In the genomic region with DNA sequence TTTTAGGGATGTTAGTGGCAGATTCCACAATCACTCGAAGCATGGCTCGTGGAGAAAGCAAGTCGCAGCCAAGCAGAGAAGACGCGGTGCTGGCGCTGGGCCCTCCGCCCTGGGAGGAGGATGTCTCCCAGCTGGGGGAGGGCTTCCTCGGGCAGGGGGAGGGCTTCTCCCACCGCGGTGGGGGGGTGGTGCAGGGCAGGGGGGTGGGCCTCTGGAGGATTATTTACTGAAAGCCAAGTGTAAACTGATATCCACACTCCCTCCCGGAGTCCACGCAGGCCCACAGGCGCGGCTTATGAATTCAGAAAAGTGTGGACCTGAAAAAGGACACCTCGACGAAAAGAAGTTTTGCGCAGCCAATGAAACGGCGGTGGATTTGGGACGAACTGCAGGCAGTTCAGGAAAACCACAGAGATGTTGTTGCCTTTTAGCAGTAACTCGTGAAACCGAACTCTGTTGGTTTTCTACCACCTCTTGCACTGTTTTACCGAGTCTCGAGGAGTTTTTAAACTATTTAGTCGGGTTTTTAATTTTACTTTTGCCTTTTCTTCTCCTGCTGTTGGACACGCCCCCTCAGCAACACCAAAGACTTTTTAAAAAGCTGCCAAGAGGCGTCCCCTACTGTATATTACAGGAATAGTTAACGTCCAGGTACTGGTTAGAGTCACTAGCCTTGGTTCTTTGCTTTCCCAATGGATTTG, we compare ENCODE assay signal across 8 mouse cellular contexts. TPM values are rescaled to one million over a fixed set of nuclear protein-coding genes. Genes with fewer than 3 reads are reported as not detected.
DNase-seq lines count a peak whose midpoint lies in the region; ATAC-seq and TF ChIP-seq lines count a peak whose summit lies in the region.

A gene (minus strand): TSS at position 297 of the 701 bp plus-strand sequence.

- peak within 1 kb of the TSS; percentile 82 for H3K27ac ChIP-seq in lung, embryonic 14.5 days (ENCODE audit: low read depth)
- H3K27ac ChIP-seq in neural tube, embryonic 15.5 days (replicated peaks) = no peak within 1 kb of the TSS

- under 1% methylated on average over 28 of the region's 28 CpGs for WGBS in lung, embryonic 14.5 days
- WGBS in neural tube, embryonic 15.5 days = 1% methylated on average over 28 of the region's 28 CpGs

- ATAC-seq in lung, embryonic 14.5 days (ENCODE audit: insufficient read depth) = peak; percentile 91
- ATAC-seq in neural tube, embryonic 15.5 days (ENCODE audit: low FRiP score) = 0 out of 2 replicates have a peak, but pooled peaks have one; percentile 21

- peak within 1 kb of the TSS; percentile 64 for H3K4me2 ChIP-seq in lung, embryonic 14.5 days
- peak within 1 kb of the TSS; percentile 64 for H3K4me2 ChIP-seq in neural tube, embryonic 15.5 days

- DNase-seq in ovary, postnatal 36 days (ENCODE audit: low spot score) = peak; percentile 68
- no peak for DNase-seq in ovary, postnatal 10 days (ENCODE audit: low spot score)
- DNase-seq in embryo, embryonic 11 days = peak; percentile 73
- peak; percentile 55 for DNase-seq in heart, adult 8-10 months (ENCODE audit: low spot score)
- DNase-seq in kidney, adult 18-20 months = peak; percentile 62
- DNase-seq in lung, embryonic 14.5 days = peak; percentile 88
- DNase-seq in c-Kit-positive CD71-positive TER-119-positive erythroid progenitor cells, embryonic 14.5 days (ENCODE audit: low spot score) = no peak

- TF ChIP-seq CTCF in lung, embryonic 14.5 days (IDR thresholded peaks at IDR 0.05; ENCODE audit: low read depth) = peak; percentile 71

- no peaks in the 10 kb centered on the region for H3K9me3 ChIP-seq in lung, embryonic 14.5 days (ENCODE audit: low read depth, low read length)
- H3K9me3 ChIP-seq in neural tube, embryonic 15.5 days (replicated peaks) = no peaks in the 10 kb centered on the region

- no peaks in the 10 kb centered on the region for H3K27me3 ChIP-seq in lung, embryonic 14.5 days (ENCODE audit: insufficient read depth, low read length)
- H3K27me3 ChIP-seq in neural tube, embryonic 15.5 days (replicated peaks) = peaks cover 32% of the 10 kb centered on the region

- no peaks in the 10 kb centered on the region for H3K36me3 ChIP-seq in lung, embryonic 14.5 days (ENCODE audit: insufficient read depth)
- H3K36me3 ChIP-seq in neural tube, embryonic 15.5 days = no peaks in the 10 kb centered on the region

- H3K4me3 ChIP-seq in lung, embryonic 14.5 days (ENCODE audit: low read depth, low read length) = peak within 1 kb of the TSS; percentile 47
- H3K4me3 ChIP-seq in neural tube, embryonic 15.5 days (replicated peaks) = peak within 1 kb of the TSS; percentile 39

- H3K9ac ChIP-seq in lung, embryonic 14.5 days = peak within 1 kb of the TSS; percentile 55
- H3K9ac ChIP-seq in neural tube, embryonic 15.5 days (replicated peaks) = peak within 1 kb of the TSS; percentile 41

- H3K4me1 ChIP-seq in lung, embryonic 14.5 days (ENCODE audit: insufficient read depth) = peaks cover 14% of the 10 kb centered on the region
- H3K4me1 ChIP-seq in neural tube, embryonic 15.5 days = peaks cover 8% of the 10 kb centered on the region

RNA-seq across cellular contexts. Expression of the gene that starts here (rescaled TPM):
- 1 to 10 TPM; 6.2 to 9.0 (median 7.7) TPM for total RNA-seq in heart, adult 8-10 months (2022)
- polyA plus RNA-seq in lung, embryonic 14.5 days (2014; fragmentation: Nextera tagmentation; extraction: Ambion mirVana) = 37.9 and 41.0 TPM in 2 replicates
- polyA plus RNA-seq in neural tube, embryonic 15.5 days (2015; fragmentation: Nextera tagmentation; extraction: Ambion mirVana) = 2.0 and 3.6 TPM in 2 replicates

Comparison
In these comparisons a context has a peak if more than half of its experiments do, and no peak if none do; other contexts are left out.
1. DNase-seq: peak in ovary, postnatal 36 days (single experiment), embryo, embryonic 11 days (single experiment), heart, adult 8-10 months (single experiment), kidney, adult 18-20 months (single experiment) and lung, embryonic 14.5 days (single experiment); none in ovary, postnatal 10 days (single experiment) and c-Kit-positive CD71-positive TER-119-positive erythroid progenitor cells, embryonic 14.5 days (single experiment).